Mouse (Mus musculus): ENCODE results near the gene Prss33.
"Not testable (repeated sequence)": the region's sequence is repeated elsewhere in the genome, so short reads cannot be mapped to it uniquely, and the experiment has no call there.

The Prss33 gene

DNA sequence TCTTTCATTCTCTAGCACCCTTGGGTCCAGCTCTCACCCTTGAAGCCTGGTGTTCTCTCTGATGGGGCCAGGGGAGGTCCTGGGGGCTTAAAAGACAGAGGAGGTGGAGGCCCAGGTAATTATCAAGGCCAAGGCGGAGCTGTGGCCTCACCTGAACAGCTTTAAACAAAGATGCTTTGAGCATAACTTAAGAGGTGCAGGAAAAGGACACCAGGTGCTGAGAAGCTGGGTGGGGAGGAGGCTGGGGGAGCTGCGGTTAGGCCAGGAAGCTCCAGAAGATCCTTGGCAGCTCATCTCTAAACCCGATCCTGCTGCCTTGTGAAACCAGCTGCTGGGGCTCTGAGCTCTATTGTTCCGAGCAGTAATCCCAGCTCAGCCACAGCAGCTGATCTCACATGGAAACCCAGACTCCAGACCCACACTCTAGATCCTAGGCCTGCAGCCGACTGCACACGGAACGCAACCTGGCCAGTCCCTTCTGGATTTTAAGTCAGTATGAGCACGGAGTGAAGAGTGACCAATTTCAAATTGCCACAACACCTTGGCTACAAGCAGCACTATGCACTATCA is at the start of gene Prss33:
Gene Prss33 (minus strand): TSS at position 51 of the 570 bp plus-strand sequence.
- DNase-seq (ENCODE audit: low spot score) = no peak

DNA sequence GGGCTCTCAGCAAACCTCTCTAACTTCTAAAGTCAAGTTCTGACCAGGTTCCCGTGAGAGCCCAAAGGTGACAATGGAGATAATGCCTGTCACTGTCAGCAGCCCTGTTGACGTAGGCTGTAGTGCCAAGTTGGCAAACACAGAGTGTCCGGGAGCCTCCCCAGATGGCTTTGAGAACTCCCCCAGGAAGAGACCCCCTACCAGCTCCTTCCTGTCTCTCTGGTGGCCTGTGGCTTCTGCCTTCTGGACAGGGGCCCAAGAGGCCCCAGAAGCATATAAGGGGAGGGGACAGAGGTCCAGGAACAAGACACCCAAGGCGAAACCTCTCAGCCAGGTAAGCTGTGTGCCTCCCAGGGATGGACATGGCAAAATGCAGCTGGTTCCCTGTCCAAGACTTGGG is 44.7 kb upstream of the Prss33 start, which contains the start of the genes Dcpp1 and Dcpp2:
Gene Dcpp1 (plus strand): TSS at position 301 of the 400 bp plus-strand sequence.
Gene Dcpp2 (plus strand): TSS at position 305 of the 400 bp plus-strand sequence.
- DNase-seq (ENCODE audit: low spot score) = not testable (repeated sequence)

DNA sequence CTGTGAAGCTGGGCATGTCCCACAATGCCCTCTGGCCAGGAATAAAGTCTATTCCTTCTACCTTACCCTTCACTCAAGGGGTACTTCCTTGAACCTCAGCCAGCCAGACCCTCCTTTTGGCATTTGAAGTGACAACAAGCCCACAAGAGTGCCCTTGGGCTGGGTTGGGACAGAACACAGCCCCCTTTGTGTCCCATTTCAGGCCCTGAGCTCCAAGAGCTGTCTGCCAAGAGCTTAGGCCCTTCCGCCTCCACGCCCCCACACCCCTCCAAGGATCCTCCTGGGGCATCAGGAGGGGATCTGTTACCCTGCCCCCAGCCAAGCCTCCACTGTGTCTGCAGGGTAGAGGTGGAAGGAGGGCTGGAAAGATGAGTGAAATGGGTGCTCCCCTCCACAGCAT is 41.3 kb upstream of the Prss33 start:
- DNase-seq (ENCODE audit: low spot score) = no peak

DNA sequence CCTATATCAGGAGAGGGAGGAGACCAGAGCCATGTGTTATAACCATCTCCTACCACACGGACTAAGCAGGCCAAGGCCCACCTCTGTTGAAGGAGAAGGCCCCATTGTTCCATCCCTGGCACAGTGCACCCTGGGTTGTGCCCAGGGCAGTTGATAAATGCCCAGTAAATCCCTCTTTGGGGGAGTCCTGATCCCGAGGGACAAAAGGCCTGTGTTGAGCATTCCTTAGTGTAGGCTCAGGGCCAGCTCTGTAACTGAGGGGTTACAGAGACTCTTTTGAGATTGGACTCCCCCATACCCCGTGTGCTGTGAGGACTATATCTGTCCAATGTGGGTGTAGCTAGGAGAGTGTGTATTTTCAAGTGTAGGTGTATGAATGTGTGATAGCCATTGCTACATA is 40.9 kb upstream of the Prss33 start:
- DNase-seq (ENCODE audit: low spot score) = no peak

DNA sequence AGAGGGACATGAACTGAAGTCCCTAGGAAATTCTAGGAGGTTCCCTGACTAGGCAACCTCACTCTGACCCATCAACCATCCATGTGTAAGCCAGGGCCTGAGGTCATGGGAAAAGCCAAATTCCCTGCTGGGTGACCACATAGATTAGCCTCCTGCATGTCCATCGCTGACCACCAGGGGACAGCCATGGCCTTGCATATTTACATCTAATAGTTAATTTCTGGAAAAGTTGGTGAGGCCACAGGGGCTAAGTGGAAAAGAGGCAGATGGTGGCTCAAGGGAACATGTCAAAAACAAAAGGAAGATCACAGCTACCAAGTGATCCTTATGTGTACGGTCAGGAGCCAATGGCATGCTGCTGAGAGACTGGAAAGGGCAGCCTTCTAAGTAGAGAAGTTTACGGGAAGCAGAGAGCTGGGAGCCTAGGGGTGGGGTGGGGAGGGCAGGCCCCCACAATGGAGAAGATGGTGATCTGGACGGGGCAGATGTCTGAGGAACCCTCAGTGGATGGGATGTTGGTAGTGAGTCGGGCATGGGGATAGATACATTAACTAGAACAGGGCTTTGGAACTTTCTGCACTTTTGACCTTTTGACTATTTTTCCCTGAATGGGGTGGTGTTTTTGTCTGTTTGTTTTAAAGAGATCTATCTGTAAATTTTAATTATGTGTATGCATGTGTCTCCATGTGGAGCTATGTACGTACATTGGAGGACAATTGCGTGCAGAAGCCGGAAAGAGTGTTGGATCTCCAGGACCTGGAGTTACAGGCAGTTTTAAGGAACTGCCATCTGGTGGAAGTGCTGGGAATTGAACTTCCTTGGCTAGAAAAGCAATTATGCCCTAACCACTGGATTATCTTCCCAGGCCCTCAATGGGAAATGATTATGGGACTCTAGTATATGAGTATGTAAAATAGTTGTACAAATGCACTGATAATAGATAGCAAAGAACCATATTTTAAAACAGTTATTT is 38.3 kb upstream of the Prss33 start:
- no peak for DNase-seq (ENCODE audit: low spot score)

DNA sequence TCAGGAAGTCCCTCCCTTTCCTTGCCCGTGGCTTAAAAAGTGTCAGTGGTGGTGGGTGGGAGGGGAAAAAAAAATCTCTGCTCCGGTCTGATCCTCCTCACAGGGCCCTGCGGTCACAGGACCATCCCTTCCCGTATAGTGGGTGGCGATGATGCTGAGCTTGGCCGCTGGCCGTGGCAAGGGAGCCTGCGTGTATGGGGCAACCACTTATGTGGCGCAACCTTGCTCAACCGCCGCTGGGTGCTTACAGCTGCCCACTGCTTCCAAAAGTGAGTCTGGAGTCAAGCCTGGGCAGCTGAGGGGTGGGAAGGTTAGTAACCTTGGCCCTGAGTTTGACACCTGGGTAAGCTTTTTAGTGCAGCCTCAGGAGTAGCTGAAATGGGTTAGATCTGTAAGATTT is 32.7 kb upstream of the Prss33 start:
- DNase-seq (ENCODE audit: low spot score) = no peak

DNA sequence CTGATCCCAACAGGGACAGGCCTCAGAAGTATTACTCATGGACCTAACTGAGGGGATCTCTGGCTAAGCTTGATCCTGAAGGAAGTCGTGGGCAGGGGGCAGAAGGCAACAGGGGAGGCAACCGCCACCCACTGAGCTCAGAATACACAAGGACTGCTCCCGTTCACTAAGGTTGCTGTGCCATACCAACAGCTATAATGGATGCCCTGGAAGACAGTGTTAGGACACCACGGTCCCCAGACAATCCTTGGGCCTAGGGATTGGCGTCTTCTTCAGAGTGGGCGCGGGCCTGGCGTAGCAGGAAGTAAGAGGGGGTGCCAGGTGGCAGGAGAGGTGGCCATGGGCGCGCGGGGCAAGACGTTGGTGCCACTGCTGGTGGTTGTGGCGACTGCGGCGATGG is 31.9 kb upstream of the Prss33 start, which contains the start of gene Prss21:
Gene Prss21 (plus strand): TSS at position 301 of the 400 bp plus-strand sequence.
- no peak for DNase-seq (ENCODE audit: low spot score)

DNA sequence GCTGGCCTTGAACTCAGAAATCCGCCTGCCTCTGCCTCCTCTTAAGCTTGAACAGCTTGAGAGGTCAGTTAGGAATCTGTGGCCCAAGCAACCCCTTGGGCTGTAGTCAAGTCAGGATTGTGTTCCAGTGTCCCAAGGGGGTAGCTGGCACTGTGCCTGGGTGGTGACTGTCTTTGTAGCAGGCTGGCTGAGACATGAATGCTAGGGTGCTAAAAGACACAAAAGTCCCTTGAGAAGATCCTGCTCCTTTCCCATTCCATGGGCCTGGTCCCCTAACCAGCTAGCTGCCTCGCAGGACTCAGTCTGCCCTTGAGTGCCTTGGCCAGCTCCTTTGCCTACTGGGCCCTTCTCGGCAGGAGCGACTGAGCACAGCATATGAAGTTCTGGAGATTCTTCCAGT is 27.1 kb upstream of the Prss33 start:
- no peak for DNase-seq (ENCODE audit: low spot score)

DNA sequence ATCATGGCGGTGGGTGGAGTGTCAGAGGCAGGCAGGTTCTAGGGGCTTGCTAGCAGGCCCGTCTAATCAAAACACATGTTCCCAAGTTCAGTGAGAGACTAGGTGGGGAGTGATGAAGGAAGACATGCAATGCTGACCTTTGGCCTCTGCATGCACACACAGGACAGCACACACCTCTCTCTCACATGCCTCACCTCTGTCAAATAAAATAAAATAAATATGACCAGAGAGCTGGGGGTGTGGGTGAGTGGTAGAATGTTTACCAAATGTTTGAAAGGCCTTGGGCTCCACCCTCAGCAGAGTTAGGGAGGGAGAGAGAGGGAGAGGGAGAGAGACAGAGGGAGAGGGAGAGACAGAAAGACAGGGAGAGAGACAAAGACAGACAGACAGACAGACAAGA is 22.1 kb upstream of the Prss33 start:
- no peak for DNase-seq (ENCODE audit: low spot score)

DNA sequence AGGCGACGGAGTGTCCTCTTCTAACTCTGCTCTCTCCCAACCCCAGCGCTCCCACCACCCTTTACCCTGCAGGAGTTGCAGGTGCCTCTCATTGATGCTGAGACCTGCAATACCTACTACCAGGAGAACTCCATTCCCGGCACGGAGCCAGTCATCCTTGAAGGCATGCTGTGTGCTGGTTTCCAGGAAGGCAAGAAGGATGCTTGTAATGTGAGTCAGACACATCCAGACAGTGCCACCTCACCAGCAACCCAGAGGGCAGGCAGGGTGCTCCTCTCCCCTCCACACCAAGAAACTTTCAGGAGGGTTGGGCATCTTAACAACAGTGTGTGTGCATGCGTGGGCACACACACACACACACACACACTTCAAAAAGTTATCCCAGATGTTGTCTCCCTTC is 21.3 kb upstream of the Prss33 start:
- no peak for DNase-seq (ENCODE audit: low spot score)

DNA sequence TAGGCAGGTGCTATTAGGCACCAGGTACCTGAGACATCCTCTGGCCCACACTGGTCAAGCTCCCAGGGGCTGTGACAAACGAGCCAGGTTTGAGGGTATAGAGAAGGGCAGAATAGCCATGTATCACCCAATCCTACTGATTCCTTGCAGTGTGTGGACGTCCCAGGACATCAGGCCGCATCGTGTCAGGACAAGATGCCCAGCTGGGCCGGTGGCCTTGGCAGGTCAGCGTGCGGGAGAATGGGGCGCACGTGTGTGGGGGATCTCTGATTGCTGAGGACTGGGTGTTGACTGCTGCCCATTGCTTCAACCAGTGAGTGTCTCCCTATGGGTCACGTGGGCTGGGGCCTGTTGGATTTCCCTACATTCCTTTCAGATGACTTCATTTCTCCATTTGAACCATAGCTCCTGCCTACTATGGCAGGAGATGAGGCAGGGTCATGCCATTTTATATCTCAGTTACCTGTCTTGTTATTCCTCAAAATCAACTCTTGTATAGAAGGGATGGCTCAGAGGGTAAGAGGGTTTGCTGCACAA is 18.4 kb upstream of the Prss33 start:
- DNase-seq (ENCODE audit: low spot score) = no peak

DNA sequence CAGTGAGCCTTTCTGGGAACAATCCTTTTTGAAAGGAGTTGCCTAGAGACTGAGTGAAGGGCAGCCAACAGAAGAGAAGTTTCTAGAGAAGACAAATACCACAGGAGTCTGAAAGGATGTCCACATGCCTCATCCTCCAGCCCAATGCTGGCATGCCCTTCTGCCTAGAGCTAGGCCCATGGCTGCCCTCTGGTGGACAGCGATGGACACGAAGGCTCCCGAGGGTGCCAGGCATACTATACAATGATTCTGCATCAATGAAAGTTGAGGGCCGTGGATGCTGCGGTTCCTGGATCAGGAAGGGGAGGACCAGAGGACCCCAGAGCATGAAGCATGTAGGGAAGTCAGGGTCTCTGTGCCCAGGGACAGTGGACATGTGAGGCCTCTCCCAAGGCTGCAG is 17.4 kb upstream of the Prss33 start:
- peak; percentile 30 for DNase-seq (ENCODE audit: low spot score)

DNA sequence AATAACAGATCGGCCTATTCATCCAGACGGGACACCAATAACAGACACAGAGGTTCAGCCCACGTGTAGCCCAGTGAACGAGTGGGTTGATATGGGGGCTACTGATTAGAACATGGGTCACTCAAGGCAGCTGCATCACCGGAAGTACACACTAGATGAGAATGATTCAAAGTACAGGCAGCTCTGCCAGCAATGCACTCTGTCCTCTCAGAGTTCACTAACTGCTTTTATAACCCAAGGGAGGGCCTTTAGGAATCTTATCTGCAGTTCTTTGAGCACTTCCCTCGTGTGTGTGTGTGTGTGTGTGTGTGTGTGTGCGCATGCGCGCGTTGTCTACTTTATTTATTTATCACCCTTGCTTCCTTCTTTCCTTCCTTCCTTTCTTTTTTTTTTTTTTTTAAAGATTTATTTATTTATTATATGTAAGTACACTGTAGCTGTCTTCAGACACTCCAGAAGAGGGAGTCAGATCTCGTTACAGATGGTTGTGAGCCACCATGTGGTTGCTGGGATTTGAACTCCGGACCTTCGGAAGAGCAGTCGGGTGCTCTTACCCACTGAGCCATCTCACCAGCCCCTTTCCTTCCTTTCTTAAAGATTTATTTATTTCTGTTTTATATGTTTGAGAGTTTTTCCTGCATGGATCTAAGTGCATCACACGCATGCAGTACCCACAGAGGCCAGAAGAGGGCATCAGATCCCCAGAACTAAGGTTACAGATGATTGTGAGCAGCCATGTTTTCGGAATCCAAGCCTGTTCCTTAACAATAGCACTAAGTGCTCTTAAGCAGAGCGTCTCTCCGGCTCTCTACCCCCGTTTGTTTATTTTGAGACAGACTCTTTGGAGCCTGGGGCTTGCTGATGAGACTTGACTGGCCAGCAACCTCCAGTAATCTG is 15.2 kb upstream of the Prss33 start:
- peak; percentile 37 for DNase-seq (ENCODE audit: low spot score)

DNA sequence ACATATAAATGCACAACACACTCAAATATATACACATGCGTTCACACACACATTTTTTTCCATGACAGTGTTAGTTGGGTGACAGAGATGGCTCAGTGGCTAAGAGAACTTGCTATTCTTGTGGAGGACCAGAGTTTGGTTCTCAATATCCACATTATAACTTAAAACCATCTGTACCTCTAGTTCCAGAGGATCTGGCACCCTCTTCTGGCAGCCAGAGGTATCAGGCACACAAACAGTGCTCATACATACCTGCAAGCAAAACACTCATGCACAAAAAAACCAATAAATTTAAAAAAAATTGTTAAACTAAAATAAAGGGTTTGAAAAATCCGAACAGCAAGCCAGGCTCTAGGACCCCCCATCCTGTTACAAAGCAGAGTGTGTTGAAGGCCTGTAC is 14.2 kb upstream of the Prss33 start:
- no peak for DNase-seq (ENCODE audit: low spot score)

DNA sequence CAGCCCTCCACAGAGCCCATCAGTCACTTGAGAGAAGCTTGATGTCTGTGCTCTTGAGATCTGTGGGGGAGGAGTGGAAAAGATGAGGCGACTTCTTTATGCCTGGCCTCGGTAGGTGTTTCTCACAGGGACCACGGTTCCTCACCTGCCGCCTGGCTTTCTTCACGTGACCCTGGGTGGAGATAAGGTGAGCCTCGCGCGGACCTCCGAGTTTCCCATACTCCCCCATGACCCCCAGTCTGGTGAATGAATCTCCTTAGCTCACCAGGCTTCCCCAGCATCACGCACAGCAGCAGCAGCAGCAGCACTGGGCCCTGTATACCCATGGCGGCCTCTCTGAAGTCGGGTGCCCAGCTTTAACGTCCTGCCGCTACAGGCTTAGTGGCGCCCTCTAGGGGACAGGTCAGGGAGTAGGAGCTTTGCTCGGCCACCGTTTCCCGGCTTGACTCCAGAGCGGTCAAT is 8.0 kb upstream of the Prss33 start, which contains the start of the genes Prss32 and Prss41:
Gene Prss32 (plus strand): TSS at position 44 of the 462 bp plus-strand sequence.
Gene Prss41 (minus strand): TSS at position 361 of the 462 bp plus-strand sequence.
- DNase-seq (ENCODE audit: low spot score) = peak; percentile 23

DNA sequence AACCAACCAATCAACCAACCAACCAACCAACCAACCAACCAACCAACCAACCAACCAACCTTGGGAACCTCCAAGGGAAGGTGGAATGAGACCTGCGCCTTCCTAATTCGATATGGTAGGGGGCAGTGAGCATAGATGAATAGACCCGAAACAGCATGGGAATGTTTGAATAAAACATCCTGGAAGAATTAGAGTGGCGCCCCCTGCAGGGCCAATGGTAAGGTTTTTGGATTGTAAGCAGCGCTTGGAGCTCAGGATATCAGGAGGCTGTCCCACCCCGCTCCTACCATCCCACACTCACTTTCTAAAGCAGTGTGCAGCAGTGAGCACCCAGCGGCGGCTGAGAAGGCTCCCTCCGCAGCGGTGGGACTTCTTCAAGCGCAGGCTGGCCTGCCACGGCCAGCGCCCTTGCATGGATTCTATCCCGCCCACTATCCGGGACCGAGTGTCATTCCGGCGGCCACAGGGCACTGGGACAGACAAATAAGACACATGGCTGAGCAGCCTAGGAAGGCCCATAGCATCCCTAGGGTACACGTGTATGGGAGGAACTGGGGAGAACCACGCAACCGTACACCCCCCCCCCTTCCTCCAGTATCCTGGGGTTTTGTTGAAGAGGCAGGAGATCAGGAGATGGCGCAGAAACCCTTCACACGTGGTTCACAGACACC is 7.4 kb upstream of the Prss33 start:
- DNase-seq (ENCODE audit: low spot score) = no peak

DNA sequence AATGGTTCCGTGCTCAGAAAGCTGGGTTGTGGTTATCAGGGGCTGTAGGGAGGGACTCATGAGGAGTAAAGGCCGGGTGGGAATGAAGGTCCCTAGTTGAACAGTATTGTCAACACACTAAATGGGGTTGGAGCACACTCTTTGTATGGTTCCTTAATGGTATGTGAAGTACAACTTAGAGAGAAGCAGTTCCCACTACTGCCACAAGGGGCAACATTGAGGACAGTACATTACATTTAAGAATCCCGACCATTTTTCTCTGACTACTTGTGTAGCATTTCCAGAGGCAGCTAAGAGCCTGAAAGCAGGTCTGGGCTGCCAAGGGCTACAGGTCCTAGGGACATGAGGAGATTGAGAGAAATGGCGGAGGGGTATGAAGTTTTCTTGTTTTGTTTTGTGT is 5.3 kb upstream of the Prss33 start:
- peak; percentile 36 for DNase-seq (ENCODE audit: low spot score)

DNA sequence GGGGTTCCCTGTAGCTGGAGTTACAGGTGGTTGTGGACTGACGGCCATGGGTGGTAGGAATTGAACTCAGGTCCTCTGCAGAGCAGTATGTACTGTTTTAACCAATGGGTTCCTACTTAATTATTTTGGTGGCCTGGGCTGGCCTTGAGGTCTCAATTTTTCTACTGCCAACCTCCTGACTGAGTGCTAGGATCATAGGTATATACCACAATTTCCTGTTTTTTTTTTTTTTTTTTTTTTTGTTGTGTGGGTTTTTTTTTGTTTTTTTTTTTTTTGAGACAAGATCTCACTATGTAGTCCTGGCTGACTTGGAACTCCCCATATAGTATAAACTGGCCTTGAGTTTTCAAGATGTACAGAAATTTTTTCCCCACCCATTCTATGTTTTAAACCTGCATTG is 4.7 kb downstream of the Prss33 start:
- no peak for DNase-seq (ENCODE audit: low spot score)

DNA sequence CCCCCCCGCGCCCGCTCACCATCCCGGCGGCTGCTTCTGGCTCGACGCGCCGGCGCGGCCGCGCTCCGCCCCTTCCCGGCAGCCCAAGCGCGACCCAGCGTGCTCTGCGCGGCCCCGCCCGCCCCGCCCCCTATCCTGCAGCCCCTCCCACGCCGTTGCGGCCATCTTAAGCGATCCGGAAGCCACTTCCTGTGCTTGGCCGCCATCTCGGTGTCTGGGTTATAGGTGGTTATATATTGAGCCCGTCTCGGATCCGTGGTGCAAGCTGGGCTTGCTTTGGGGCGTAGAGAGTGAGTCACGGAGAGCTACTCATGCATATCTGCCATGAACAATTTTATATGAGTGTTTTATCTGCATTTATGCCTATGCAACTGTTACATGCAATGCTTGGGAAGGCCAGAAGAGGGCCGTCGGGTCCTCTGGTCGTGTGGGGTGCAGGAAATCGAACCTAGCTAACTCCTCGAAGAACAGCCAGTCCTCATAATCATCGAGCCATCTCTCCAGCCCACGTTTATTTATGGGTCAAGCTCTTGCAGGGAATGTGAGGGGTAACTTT is 6.7 kb downstream of the Prss33 start, which contains the start of gene Elob:
Gene Elob (minus strand): TSS at position 73 of the 556 bp plus-strand sequence.
- peak; percentile 73 for DNase-seq (ENCODE audit: low spot score)

DNA sequence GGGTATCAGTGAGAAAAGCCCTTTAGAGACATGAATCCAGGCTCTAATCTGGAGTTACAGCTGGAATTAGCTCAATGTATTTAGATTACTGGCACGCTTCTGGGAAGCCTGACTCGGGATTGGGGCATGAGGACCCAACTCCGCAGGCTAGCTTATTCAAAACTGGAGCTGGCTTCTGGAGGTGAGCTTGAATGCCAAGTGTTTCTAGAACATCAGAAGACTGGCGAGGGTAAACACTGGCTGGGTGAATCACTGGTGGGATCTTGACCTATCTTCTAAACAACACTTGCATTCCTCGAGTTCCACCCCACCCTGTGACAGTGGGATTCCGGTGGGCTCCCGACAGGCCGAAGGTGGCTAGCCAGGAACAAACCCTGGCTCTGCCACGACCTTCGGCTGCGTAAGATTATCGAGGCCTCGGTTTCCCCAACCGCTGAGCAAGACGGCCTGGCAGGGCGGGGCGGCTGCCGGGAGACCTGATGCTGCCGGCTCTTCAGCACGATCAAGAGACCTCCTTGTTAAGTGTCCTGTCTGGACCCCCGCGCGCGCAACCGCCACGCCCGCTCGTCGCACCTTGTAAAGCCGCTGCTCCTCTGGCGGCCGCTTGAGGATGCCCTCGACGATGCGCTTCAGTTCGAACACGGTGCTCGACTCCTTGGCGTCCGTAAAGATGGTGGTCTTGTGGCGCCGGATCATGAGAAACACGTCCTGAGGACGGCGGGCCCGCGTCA is 7.4 kb downstream of the Prss33 start:
- DNase-seq (ENCODE audit: low spot score) = peak; percentile 55

All from spleen, adult 12 weeks (tissue).